Mouse (Mus musculus): ENCODE data around the gene Mllt11. TPM values are rescaled to one million over a fixed set of nuclear protein-coding genes. Genes with fewer than 3 reads are reported as not detected.

Mllt11 gene
- polyA plus RNA-seq, 1 experiment = 13.1 TPM

- Histone ChIP-seq H3K9me3 (replicated peaks; ENCODE audit: control insufficient read depth, insufficient read depth, low read length, poor library complexity, severe bottlenecking) (no peaks in the 10 kb centered on the region), H3K27me3 (ENCODE audit: control insufficient read depth, insufficient read depth, low read length, poor library complexity, severe bottlenecking) (no peaks in the 10 kb centered on the region; the same call in 1 of the 2 replicates), H3K4me1 (ENCODE audit: control insufficient read depth, insufficient read depth, low read length) (no peaks in the 10 kb centered on the region), H3K9ac (ENCODE audit: low read depth, poor library complexity, severe bottlenecking) (no peak overlapping the region), H3K4me3 (ENCODE audit: low read depth, low read length) (no peak overlapping the region), H3K27ac (ENCODE audit: insufficient read depth, low read length) (no peak overlapping the region), H3K36me3 (ENCODE audit: control insufficient read depth, insufficient read depth, low read length, poor library complexity, severe bottlenecking) (0 out of 2 replicates have a peak, but pooled peaks cover 2% of the 10 kb centered on the region)
- TF ChIP-seq EP300 (IDR thresholded peaks at IDR 0.05; ENCODE audit: insufficient read depth, low read depth, low read length) (no peak), POLR2A (IDR thresholded peaks at IDR 0.05; ENCODE audit: insufficient read depth, low read length) (no peak), CTCF (IDR thresholded peaks at IDR 0.05; ENCODE audit: low read depth, low read length) (no peak)
Measured at GRCm38 (mm10) chr3:95169996-95170395, 62.0 kb downstream of the Mllt11 start.

Other genes starting within 250 kb of the Mllt11 start
- gene Zfp687, start 216.7 kb downstream of the Mllt11 start, polyA plus RNA-seq (2011; ENCODE audit: insufficient read depth, insufficient read length, low read depth, missing spikeins) = 37.7 and 56.5 TPM in 2 replicates
- 286 and 316 TPM in 2 replicates for gene Psmd4, start 189.6 kb downstream of the Mllt11 start, polyA plus RNA-seq (2011; ENCODE audit: insufficient read depth, insufficient read length, low read depth, missing spikeins)
- gene Pip5k1a, start 125.2 kb downstream of the Mllt11 start, polyA plus RNA-seq (2011; ENCODE audit: insufficient read depth, insufficient read length, low read depth, missing spikeins) = 53.9 and 63.5 TPM in 2 replicates
- gene Vps72, start 121.1 kb downstream of the Mllt11 start, polyA plus RNA-seq (2011; ENCODE audit: insufficient read depth, insufficient read length, low read depth, missing spikeins) = 78.0 and 83.5 TPM in 2 replicates
- 0.90 TPM in 1 of 2 replicates, not detected in the other for gene Tmod4, start 107.7 kb downstream of the Mllt11 start, polyA plus RNA-seq (2011; ENCODE audit: insufficient read depth, insufficient read length, low read depth, missing spikeins)
- 48.5 and 52.1 TPM in 2 replicates for gene Scnm1, start 98.2 kb downstream of the Mllt11 start, polyA plus RNA-seq (2011; ENCODE audit: insufficient read depth, insufficient read length, low read depth, missing spikeins)
- gene Lysmd1, start 98.1 kb downstream of the Mllt11 start, polyA plus RNA-seq (2011; ENCODE audit: insufficient read depth, insufficient read length, low read depth, missing spikeins) = 4.0 and 5.7 TPM in 2 replicates
- gene Tnfaip8l2, start 89.8 kb downstream of the Mllt11 start, polyA plus RNA-seq (2011; ENCODE audit: insufficient read depth, insufficient read length, low read depth, missing spikeins) = not detected in 2 replicates
- gene Sema6c, start 71.7 kb downstream of the Mllt11 start, polyA plus RNA-seq (2011; ENCODE audit: insufficient read depth, insufficient read length, low read depth, missing spikeins) = 13.3 and 18.8 TPM in 2 replicates
- gene Gabpb2, start 14.3 kb downstream of the Mllt11 start, polyA plus RNA-seq (2011; ENCODE audit: insufficient read depth, insufficient read length, low read depth, missing spikeins) = 39.8 and 49.0 TPM in 2 replicates
- 57.4 and 65.6 TPM in 2 replicates for gene Cdc42se1, start 3.4 kb downstream of the Mllt11 start, polyA plus RNA-seq (2011; ENCODE audit: insufficient read depth, insufficient read length, low read depth, missing spikeins)
- 1.2 and 2.1 TPM in 2 replicates for gene Gm128, start 9.4 kb upstream of the Mllt11 start, polyA plus RNA-seq (2011; ENCODE audit: insufficient read depth, insufficient read length, low read depth, missing spikeins)
- 4.1 and 4.8 TPM in 2 replicates for gene Bnipl, start 19.0 kb upstream of the Mllt11 start, polyA plus RNA-seq (2011; ENCODE audit: insufficient read depth, insufficient read length, low read depth, missing spikeins)
- 43.6 and 48.0 TPM in 2 replicates for gene Mindy1, start 49.2 kb upstream of the Mllt11 start, polyA plus RNA-seq (2011; ENCODE audit: insufficient read depth, insufficient read length, low read depth, missing spikeins)
- gene Prune1, start 49.9 kb upstream of the Mllt11 start, polyA plus RNA-seq (2011; ENCODE audit: insufficient read depth, insufficient read length, low read depth, missing spikeins) = 42.9 and 43.9 TPM in 2 replicates
- 1.9 and 2.0 TPM in 2 replicates for gene Anxa9, start 75.0 kb upstream of the Mllt11 start, polyA plus RNA-seq (2011; ENCODE audit: insufficient read depth, insufficient read length, low read depth, missing spikeins)
- 99.9 and 103 TPM in 2 replicates for gene Cers2, start 82.6 kb upstream of the Mllt11 start, polyA plus RNA-seq (2011; ENCODE audit: insufficient read depth, insufficient read length, low read depth, missing spikeins)
- gene Setdb1, start 125.0 kb upstream of the Mllt11 start, polyA plus RNA-seq (2011; ENCODE audit: insufficient read depth, insufficient read length, low read depth, missing spikeins) = 67.9 and 73.3 TPM in 2 replicates
- 0.84 and 2.2 TPM in 2 replicates for gene 4930558C23Rik, start 170.7 kb upstream of the Mllt11 start, polyA plus RNA-seq (2011; ENCODE audit: insufficient read depth, insufficient read length, low read depth, missing spikeins)
- gene Arnt, start 202.2 kb upstream of the Mllt11 start, polyA plus RNA-seq (2011; ENCODE audit: insufficient read depth, insufficient read length, low read depth, missing spikeins) = 70.9 and 75.5 TPM in 2 replicates